9 mouse cellular contexts compared by ENCODE assay signal in genomic region chr17:66485742-66486141, GRCm38 (mm10). TPM values are rescaled to one million over a fixed set of nuclear protein-coding genes. Genes with fewer than 3 reads are reported as not detected.
DNase-seq lines count a peak whose midpoint lies in the region; ATAC-seq and TF ChIP-seq lines count a peak whose summit lies in the region.
"Had no signal": no experiment of that assay in that cellular context is flagged by ENCODE, and none has a peak within 500 bp of the region (broad histone marks: within the 10 kb centered on the region; RNA-seq: fewer than 3 reads in every experiment).

No protein-coding gene starts in this region.

- intact Hi-C loops in gastrocnemius, postnatal 36 days (cut with DNase I) = loop anchor here (1.0 to 5.0 kb wide), 2 partner anchors 29 to 338 kb away; no protein-coding TSS in a partner anchor

- no peaks in the 10 kb centered on the region for H3K36me3 ChIP-seq in kidney, embryonic 14.5 days (ENCODE audit: control insufficient read depth, insufficient read depth, low read length)
- H3K36me3 ChIP-seq in limb, embryonic 12.5 days = no peaks in the 10 kb centered on the region
- no peaks in the 10 kb centered on the region for H3K36me3 ChIP-seq in myocyte (ENCODE audit: control insufficient read depth, insufficient read depth)
- H3K36me3 ChIP-seq in splenic B cell, adult 2 months (ENCODE audit: control insufficient read depth, insufficient read depth, low read length, poor library complexity, severe bottlenecking) = no peaks in the 10 kb centered on the region

- H3K9ac ChIP-seq in kidney, embryonic 14.5 days (ENCODE audit: low read depth, low read length) = no peak overlapping the region
- H3K9ac ChIP-seq in limb, embryonic 12.5 days (replicated peaks) = no peak overlapping the region

- peak; percentile 66 to 68 for DNase-seq in B cell, adult 2 months
- peak; percentile 78 for DNase-seq in adrenal gland, adult 2 months
- DNase-seq in embryo, embryonic 9.5 days (ENCODE audit: extremely low spot score) = peak; percentile 79
- peak; percentile 49 to 64 for DNase-seq in gastrocnemius, postnatal 36 days
- peak; percentile 61 for DNase-seq in splenic B cell, adult 2 months (ENCODE audit: low read depth, low spot score)

- 0 out of 2 replicates have a peak overlapping the region, but pooled peaks have one; percentile 15 for H3K4me2 ChIP-seq in kidney, embryonic 14.5 days (replicated peaks; ENCODE audit: low read depth, low read length)
- 0 out of 2 replicates have a peak overlapping the region, but pooled peaks have one; percentile 19 for H3K4me2 ChIP-seq in limb, embryonic 12.5 days
- peak overlapping the region; percentile 48 for H3K4me2 ChIP-seq in myocyte (ENCODE audit: low read depth)

- H3K79me2 ChIP-seq in myocyte (ENCODE audit: control insufficient read depth, insufficient read depth) = no peaks in the 10 kb centered on the region

- H3K4me3 ChIP-seq in kidney, embryonic 14.5 days (ENCODE audit: low read length) = no peak overlapping the region
- no peak overlapping the region for H3K4me3 ChIP-seq in limb, embryonic 12.5 days (replicated peaks)
- H3K4me3 ChIP-seq in myocyte = no peak overlapping the region
- H3K4me3 ChIP-seq: erythroblast, embryonic 14.5 days had no signal

- H3K9me3 ChIP-seq in kidney, embryonic 14.5 days (ENCODE audit: control insufficient read depth, low read length) = no peaks in the 10 kb centered on the region
- H3K9me3 ChIP-seq in limb, embryonic 12.5 days = no peaks in the 10 kb centered on the region

- H3K4me1 ChIP-seq in kidney, embryonic 14.5 days (ENCODE audit: control insufficient read depth, insufficient read depth, low read length) = 0 out of 2 replicates have a peak, but pooled peaks cover 5% of the 10 kb centered on the region
- peaks cover 5% of the 10 kb centered on the region for H3K4me1 ChIP-seq in limb, embryonic 12.5 days (replicated peaks)

- ATAC-seq in kidney, embryonic 14.5 days (ENCODE audit: low FRiP score, low TSS enrichment) = no peak
- peak; percentile 43; the same call in 1 of the 2 replicates for ATAC-seq in limb, embryonic 12.5 days (ENCODE audit: insufficient number of reproducible peaks, insufficient read depth, low FRiP score, low TSS enrichment, low read depth)

- H3K27me3 ChIP-seq in kidney, embryonic 14.5 days (ENCODE audit: control insufficient read depth, insufficient read depth, low read length) = no peaks in the 10 kb centered on the region
- peaks cover 9% of the 10 kb centered on the region for H3K27me3 ChIP-seq in limb, embryonic 12.5 days
- H3K27me3 ChIP-seq in myocyte (ENCODE audit: control insufficient read depth, insufficient read depth, insufficient read length) = no peaks in the 10 kb centered on the region
- H3K27me3 ChIP-seq in splenic B cell, adult 2 months (ENCODE audit: control insufficient read depth, insufficient read depth, low read length, poor library complexity, severe bottlenecking) = no peaks in the 10 kb centered on the region

- H3K27ac ChIP-seq in kidney, embryonic 14.5 days (ENCODE audit: low read depth, low read length) = no peak overlapping the region
- no peak overlapping the region for H3K27ac ChIP-seq in limb, embryonic 12.5 days

- no peak for TF ChIP-seq POLR2A in myocyte (IDR thresholded peaks at IDR 0.05; ENCODE audit: insufficient read length, low read depth)

- H3ac ChIP-seq in myocyte (ENCODE audit: control insufficient read depth, insufficient read length) = no peak overlapping the region

- WGBS in kidney, embryonic 14.5 days = 5% methylated on average over 11 of the region's 11 CpGs
- 11% methylated on average over 11 of the region's 11 CpGs for WGBS in limb, embryonic 12.5 days

TF ChIP-seq in myocyte, 11 proteins besides CTCF, POLR2A, EP300 and RAD21:
- TF ChIP-seq TCF12 (IDR thresholded peaks at IDR 0.05; ENCODE audit: insufficient read depth, poor library complexity, severe bottlenecking) (no peak), MYOG (IDR thresholded peaks at IDR 0.05; ENCODE audit: control insufficient read depth in 1 of 3, insufficient read depth in 1 of 3, insufficient read length in 2 of 3, low read depth in 2 of 3) (no peak), CEBPB (IDR thresholded peaks at IDR 0.05; ENCODE audit: insufficient read depth, poor library complexity, severe bottlenecking) (no peak), USF1 (IDR thresholded peaks at IDR 0.05; ENCODE audit: low read depth) (no peak), MYOD1 (IDR thresholded peaks at IDR 0.05; ENCODE audit: control insufficient read depth in 1 of 3, insufficient read length in 2 of 3, low read depth in 2 of 3) (no peak), MAX (IDR thresholded peaks at IDR 0.05; ENCODE audit: low read depth) (no peak), POLR2AphosphoS2 (IDR thresholded peaks at IDR 0.05; ENCODE audit: insufficient read length, low read depth) (no peak), E2F4 (IDR thresholded peaks at IDR 0.05; ENCODE audit: insufficient read depth) (no peak), TCF3 (IDR thresholded peaks at IDR 0.05; ENCODE audit: insufficient read length, low read depth) (no peak), REST (IDR thresholded peaks at IDR 0.05; ENCODE audit: insufficient read depth, insufficient read length) (no peak), SRF (IDR thresholded peaks at IDR 0.05; ENCODE audit: control insufficient read depth, insufficient read length, low read depth) (no peak)
TF ChIP-seq in myocyte: peak in this region for 0.

RNA-seq across cellular contexts. Expression of gene Rab12, which starts 33.8 kb away (rescaled TPM):
- total RNA-seq in adrenal gland, adult 2 months (2021) = 10 to 100 TPM; 89.6 to 95.0 TPM
- polyA plus RNA-seq in adrenal gland, adult 2 months (2012; rRNA removed) = 40.4 and 42.8 TPM in 2 replicates
- total RNA-seq in gastrocnemius, postnatal 36 days (2021) = 100 to 1,000 TPM; 149 to 179 TPM
- polyA plus RNA-seq in kidney, embryonic 14.5 days (2014; fragmentation: Nextera tagmentation; extraction: Ambion mirVana) = 48.0 and 55.2 TPM in 2 replicates
- 46.7 and 48.0 TPM in 2 replicates for polyA plus RNA-seq in limb, embryonic 12.5 days (2016; fragmentation: Nextera tagmentation; extraction: Ambion mirVana)
- 46.9 TPM for polyA plus RNA-seq in myocyte (2012; fragmentation: generic; extraction: Trizol)

RNA-seq across cellular contexts. Expression of gene Mtcl1, which starts 36.2 kb away (rescaled TPM):
- total RNA-seq in adrenal gland, adult 2 months (2021) = 10 to 100 TPM in 1 of 2 experiments, 1 to 10 TPM in 1; 6.5 to 10.4 TPM
- 3.5 and 5.0 TPM in 2 replicates for polyA plus RNA-seq in adrenal gland, adult 2 months (2012; rRNA removed)
- total RNA-seq in gastrocnemius, postnatal 36 days (2021) = 1 to 10 TPM; 4.6 to 6.0 TPM
- 6.3 and 6.8 TPM in 2 replicates for polyA plus RNA-seq in kidney, embryonic 14.5 days (2014; fragmentation: Nextera tagmentation; extraction: Ambion mirVana)
- polyA plus RNA-seq in limb, embryonic 12.5 days (2016; fragmentation: Nextera tagmentation; extraction: Ambion mirVana) = 4.8 and 5.3 TPM in 2 replicates
- 18.3 TPM for polyA plus RNA-seq in myocyte (2012; fragmentation: generic; extraction: Trizol)
- polyA plus RNA-seq: erythroblast, embryonic 14.5 days had no signal
